Mouse (Mus musculus) bone marrow macrophage, adult 2 months (primary cell): ENCODE results near the gene Crip1.

ENCODE experiments used
- CTCF ChIP-seq: IDR thresholded peaks from 2 replicates; pipeline ENCODE4 v1.5.1; 2012; ENCODE audit warnings: low read depth, mild to moderate bottlenecking, low read length, moderate library complexity
- POLR2A ChIP-seq: IDR thresholded peaks from 2 replicates; pipeline ENCODE4 v1.6.1; 2012; ENCODE audit warnings: mild to moderate bottlenecking, low read depth, low read length, borderline replicate concordance

- no peak for TF ChIP-seq CTCF
- no peak for TF ChIP-seq POLR2A
Measured at GRCm38 (mm10) chr12:113150591-113150990, 4.5 kb downstream of the Crip1 start.
